Mouse (Mus musculus): ENCODE measurements around the gene Pigv. TPM values are rescaled to one million over a fixed set of nuclear protein-coding genes. Genes with fewer than 3 reads are reported as not detected.

Pigv gene
- polyA plus RNA-seq, 1 experiment from 2014 or later = 11.8 TPM

DNA sequence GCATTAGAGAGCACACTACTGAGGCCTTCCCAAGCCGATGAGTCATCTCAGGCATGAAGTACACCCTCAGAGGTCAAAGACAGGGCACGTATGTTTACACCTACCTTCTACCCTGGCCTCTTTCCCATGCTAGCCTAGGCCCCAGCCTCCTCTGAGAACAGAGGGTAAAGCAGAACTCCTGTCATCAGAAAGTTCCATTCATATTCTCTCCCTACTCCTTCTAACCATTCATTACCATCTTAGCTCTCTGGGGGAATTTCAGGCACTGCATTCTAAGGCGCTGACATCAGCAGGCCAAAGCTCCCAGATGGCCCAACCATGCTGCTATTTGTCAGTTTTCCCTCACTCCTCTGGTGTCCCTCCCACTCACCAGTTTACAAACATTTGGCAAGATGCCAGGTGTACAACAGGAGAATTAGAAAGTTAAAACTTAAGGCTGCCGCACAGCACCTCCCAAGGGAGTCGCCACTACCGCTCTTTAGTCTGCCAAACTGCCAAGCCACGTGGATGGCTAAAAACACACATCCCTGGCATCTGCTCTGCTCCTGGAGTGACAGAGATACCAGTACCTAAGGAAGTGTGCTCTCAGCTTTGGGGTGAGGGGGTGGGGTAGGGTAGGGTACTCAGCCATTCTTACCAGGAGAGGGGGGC, 16.1 kb upstream of the Pigv start:
- H3K9ac ChIP-seq = no peak overlapping the region
- H3K9me3 ChIP-seq (replicated peaks) = no peaks in the 10 kb centered on the region
- H3K4me2 ChIP-seq = no peak overlapping the region
- no peaks in the 10 kb centered on the region for H3K27me3 ChIP-seq
- peak overlapping the region; percentile 16; the same call in 1 of the 2 replicates for H3K27ac ChIP-seq
- ATAC-seq (replicated peaks; ENCODE audit: insufficient number of reproducible peaks, insufficient read depth, low FRiP score, low read depth) = peak; percentile 64
- 20% methylated on average over 7 of the region's 7 CpGs for WGBS
- H3K4me1 ChIP-seq (replicated peaks) = peaks cover 34% of the 10 kb centered on the region
- peaks cover 98% of the 10 kb centered on the region for H3K36me3 ChIP-seq
- H3K4me3 ChIP-seq = no peak overlapping the region

- 78% methylated on average over 5 of the region's 5 CpGs for WGBS
- Histone ChIP-seq H3K4me3 (no peak overlapping the region), H3K9ac (no peak overlapping the region), H3K4me1 (replicated peaks) (peaks cover 36% of the 10 kb centered on the region), H3K4me2 (no peak overlapping the region), H3K27ac (no peak overlapping the region), H3K27me3 (no peaks in the 10 kb centered on the region), H3K36me3 (peaks cover 95% of the 10 kb centered on the region), H3K9me3 (replicated peaks) (no peaks in the 10 kb centered on the region)
- ATAC-seq (replicated peaks; ENCODE audit: insufficient number of reproducible peaks, insufficient read depth, low FRiP score, low read depth) = no peak
These were observed 14.7 kb upstream of the Pigv start for GRCm38 (mm10) chr4:133687126-133687525.

GRCm38 (mm10) chr4:133686512-133686911, 14.1 kb upstream of the Pigv start:
- Histone ChIP-seq H3K4me3 (no peak overlapping the region), H3K9me3 (replicated peaks) (no peaks in the 10 kb centered on the region), H3K27ac (no peak overlapping the region), H3K9ac (no peak overlapping the region), H3K4me2 (no peak overlapping the region), H3K4me1 (replicated peaks) (peaks cover 43% of the 10 kb centered on the region), H3K36me3 (peaks cover 95% of the 10 kb centered on the region), H3K27me3 (no peaks in the 10 kb centered on the region)
- WGBS = 88% methylated on average over 11 of the region's 11 CpGs
- no peak for ATAC-seq (replicated peaks; ENCODE audit: insufficient number of reproducible peaks, insufficient read depth, low FRiP score, low read depth)

DNA sequence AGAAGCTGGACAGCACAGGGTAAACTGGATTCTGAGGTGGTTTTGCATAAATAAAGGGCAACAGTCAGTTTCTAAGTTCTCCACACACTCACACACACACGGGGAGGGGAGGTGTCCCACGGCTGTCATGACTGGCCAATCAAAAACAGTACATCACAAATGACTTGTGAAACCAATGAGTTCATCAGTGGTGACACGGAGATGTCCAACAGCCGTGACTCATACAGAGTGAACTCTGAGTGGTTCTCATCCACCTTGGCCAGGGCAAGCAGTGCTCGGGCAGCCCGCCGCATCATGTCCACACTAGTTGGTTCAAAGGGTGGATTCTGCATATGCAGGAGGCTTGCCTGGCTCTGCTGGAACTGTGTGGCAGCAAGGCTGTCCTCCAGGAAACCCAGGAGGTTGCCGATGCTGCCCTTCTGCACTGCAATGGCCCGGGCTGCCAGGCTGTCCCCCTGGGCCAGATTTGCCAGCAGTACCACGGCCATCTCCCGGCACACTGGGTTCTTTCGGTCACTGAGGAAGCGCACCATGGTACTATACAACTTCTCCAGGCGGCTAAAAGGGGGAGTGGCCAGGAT, 7.8 kb upstream of the Pigv start:
- no peak overlapping the region for H3K27ac ChIP-seq
- H3K36me3 ChIP-seq = peaks cover 53% of the 10 kb centered on the region
- no peaks in the 10 kb centered on the region for H3K9me3 ChIP-seq (replicated peaks)
- H3K9ac ChIP-seq = no peak overlapping the region
- H3K27me3 ChIP-seq = no peaks in the 10 kb centered on the region
- peaks cover 32% of the 10 kb centered on the region for H3K4me1 ChIP-seq (replicated peaks)
- 80% methylated on average over 14 of the region's 14 CpGs for WGBS
- no peak for ATAC-seq (replicated peaks; ENCODE audit: insufficient number of reproducible peaks, insufficient read depth, low FRiP score, low read depth)
- no peak overlapping the region for H3K4me2 ChIP-seq
- no peak overlapping the region for H3K4me3 ChIP-seq

DNA sequence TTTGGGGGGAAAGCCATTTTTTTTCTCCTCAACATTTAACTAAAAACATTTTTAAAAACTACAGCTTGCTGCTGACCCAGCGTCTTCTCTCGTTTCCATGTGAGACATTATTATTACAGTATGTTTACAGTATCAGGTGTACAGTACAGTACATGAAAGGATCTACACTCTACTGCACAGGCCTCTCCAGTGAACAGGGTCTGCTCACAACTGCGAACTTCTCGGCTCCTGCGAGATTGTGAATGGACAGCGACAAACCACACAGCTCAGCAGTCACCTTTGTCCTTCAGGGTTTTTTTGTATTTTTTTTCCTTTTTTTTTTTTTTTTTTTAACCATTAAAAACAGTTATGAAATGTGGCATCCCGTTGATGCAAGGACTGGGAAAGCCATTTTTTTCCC, 7.2 kb upstream of the Pigv start:
- Histone ChIP-seq H3K4me3 (no peak overlapping the region), H3K27me3 (no peaks in the 10 kb centered on the region), H3K36me3 (peaks cover 47% of the 10 kb centered on the region), H3K9me3 (replicated peaks) (no peaks in the 10 kb centered on the region), H3K4me2 (no peak overlapping the region), H3K9ac (no peak overlapping the region), H3K27ac (no peak overlapping the region), H3K4me1 (replicated peaks) (peaks cover 38% of the 10 kb centered on the region)
- no peak for ATAC-seq (replicated peaks; ENCODE audit: insufficient number of reproducible peaks, insufficient read depth, low FRiP score, low read depth)
- WGBS = 78% methylated on average over 7 of the region's 7 CpGs

GRCm38 (mm10) chr4:133677266-133677665, 4.8 kb upstream of the Pigv start:
- 64% methylated on average over 7 of the region's 7 CpGs for WGBS
- Histone ChIP-seq H3K9me3 (replicated peaks) (no peaks in the 10 kb centered on the region), H3K4me1 (replicated peaks) (peaks cover 51% of the 10 kb centered on the region), H3K36me3 (peaks cover 26% of the 10 kb centered on the region), H3K27me3 (no peaks in the 10 kb centered on the region), H3K9ac (no peak overlapping the region), H3K4me3 (no peak overlapping the region), H3K4me2 (no peak overlapping the region), H3K27ac (0 out of 2 replicates have a peak overlapping the region, but pooled peaks have one; percentile 99)
- no peak for ATAC-seq (replicated peaks; ENCODE audit: insufficient number of reproducible peaks, insufficient read depth, low FRiP score, low read depth)

DNA sequence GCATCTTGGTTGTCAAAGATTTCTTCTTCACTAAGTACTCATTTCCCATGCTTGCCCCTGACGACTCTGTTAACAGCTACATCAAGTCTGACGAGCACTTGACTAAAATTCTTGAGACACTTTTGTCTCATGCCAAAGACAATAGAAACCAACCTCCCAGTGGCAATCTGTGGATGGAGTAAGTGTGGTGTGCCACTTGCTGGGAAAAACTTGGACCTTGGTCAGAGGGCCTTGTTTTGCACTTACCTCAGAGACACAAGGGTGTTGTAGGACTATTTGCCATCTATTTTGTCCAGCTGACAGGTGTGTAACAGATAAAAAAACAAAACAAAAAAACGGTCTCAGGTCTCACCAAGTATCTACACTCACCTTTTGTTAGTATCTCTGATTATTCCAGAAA, 3.7 kb upstream of the Pigv start:
- H3K4me2 ChIP-seq = peak overlapping the region; percentile 45
- H3K27ac ChIP-seq = peak overlapping the region; percentile 99
- peaks cover 46% of the 10 kb centered on the region for H3K4me1 ChIP-seq (replicated peaks)
- WGBS = 21% methylated on average over 3 of the region's 3 CpGs
- no peaks in the 10 kb centered on the region for H3K9me3 ChIP-seq (replicated peaks)
- H3K4me3 ChIP-seq = no peak overlapping the region
- ATAC-seq (replicated peaks; ENCODE audit: insufficient number of reproducible peaks, insufficient read depth, low FRiP score, low read depth) = no peak
- H3K27me3 ChIP-seq = no peaks in the 10 kb centered on the region
- 0 out of 2 replicates have a peak overlapping the region, but pooled peaks have one; percentile 25 for H3K9ac ChIP-seq
- peaks cover 16% of the 10 kb centered on the region for H3K36me3 ChIP-seq

- Histone ChIP-seq H3K9me3 (replicated peaks) (no peaks in the 10 kb centered on the region), H3K36me3 (peaks cover 10% of the 10 kb centered on the region), H3K4me3 (no peak overlapping the region), H3K4me2 (peak overlapping the region; percentile 45), H3K27ac (peak overlapping the region; percentile 99), H3K27me3 (no peaks in the 10 kb centered on the region), H3K9ac (0 out of 2 replicates have a peak overlapping the region, but pooled peaks have one; percentile 25), H3K4me1 (replicated peaks) (peaks cover 50% of the 10 kb centered on the region)
- WGBS = 4% methylated on average over 5 of the region's 5 CpGs
- ATAC-seq (replicated peaks; ENCODE audit: insufficient number of reproducible peaks, insufficient read depth, low FRiP score, low read depth) = peak; percentile 33
These were observed 3.2 kb upstream of the Pigv start for GRCm38 (mm10) chr4:133675594-133676016.

- no peak for ATAC-seq (replicated peaks; ENCODE audit: insufficient number of reproducible peaks, insufficient read depth, low FRiP score, low read depth)
- peak overlapping the region; percentile 67; the same call in 1 of the 2 replicates for H3K4me3 ChIP-seq
- H3K9ac ChIP-seq = no peak overlapping the region
- peaks cover 3% of the 10 kb centered on the region; the same call in 1 of the 2 replicates for H3K36me3 ChIP-seq
- 53% methylated on average over 8 of the region's 8 CpGs for WGBS
- no peaks in the 10 kb centered on the region for H3K27me3 ChIP-seq
- H3K27ac ChIP-seq = peak overlapping the region; percentile 99
- no peaks in the 10 kb centered on the region for H3K9me3 ChIP-seq (replicated peaks)
- peak overlapping the region; percentile 68 for H3K4me2 ChIP-seq
- peaks cover 57% of the 10 kb centered on the region for H3K4me1 ChIP-seq (replicated peaks)
These were observed 1.9 kb upstream of the Pigv start for GRCm38 (mm10) chr4:133674331-133674695.

DNA sequence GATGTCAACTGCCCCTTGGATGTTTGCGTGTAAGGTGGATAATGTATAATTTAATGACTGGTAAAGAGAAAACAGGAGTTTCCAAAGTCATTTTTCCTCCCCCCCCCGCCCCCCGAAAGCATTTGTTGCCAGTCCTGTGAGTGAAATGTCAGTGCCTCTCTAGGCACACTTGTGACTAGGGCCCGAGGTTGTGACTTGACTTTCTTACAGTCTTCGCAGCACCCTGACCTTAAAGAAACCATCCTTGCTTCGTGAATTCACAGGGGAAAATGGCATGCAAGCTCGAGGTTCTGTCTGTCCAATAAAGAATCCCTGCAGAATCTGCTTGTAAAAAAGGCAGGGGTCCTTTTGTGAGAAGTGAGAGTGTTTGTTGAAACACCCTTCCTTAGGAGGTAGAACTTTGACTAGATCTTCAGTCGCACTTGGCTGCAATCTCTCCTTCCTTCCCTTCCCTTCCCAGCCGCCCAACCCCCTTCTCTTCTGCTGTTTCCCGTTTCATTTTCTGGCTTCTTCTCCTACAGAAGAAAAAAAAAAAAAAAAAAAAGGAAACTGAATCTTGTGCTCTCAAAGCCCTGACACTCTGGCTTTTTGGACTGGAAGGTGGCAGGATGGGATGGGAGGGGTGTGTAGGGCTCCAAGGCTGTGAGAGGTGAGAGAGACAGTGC, 1.4 kb upstream of the Pigv start:
- Histone ChIP-seq H3K4me3 (peak overlapping the region; percentile 67), H3K4me2 (peak overlapping the region; percentile 68), H3K4me1 (replicated peaks) (peaks cover 57% of the 10 kb centered on the region), H3K9ac (no peak overlapping the region), H3K9me3 (replicated peaks) (no peaks in the 10 kb centered on the region), H3K27me3 (no peaks in the 10 kb centered on the region), H3K27ac (peak overlapping the region; percentile 99), H3K36me3 (no peaks in the 10 kb centered on the region)
- 20% methylated on average over 10 of the region's 10 CpGs for WGBS
- no peak for ATAC-seq (replicated peaks; ENCODE audit: insufficient number of reproducible peaks, insufficient read depth, low FRiP score, low read depth)

- ATAC-seq (replicated peaks; ENCODE audit: insufficient number of reproducible peaks, insufficient read depth, low FRiP score, low read depth) = no peak; the same call in 1 of the 2 replicates
- WGBS = 2% methylated on average over 24 of the region's 24 CpGs
- Histone ChIP-seq H3K4me2 (peak overlapping the region; percentile 68), H3K4me1 (replicated peaks) (peaks cover 57% of the 10 kb centered on the region), H3K4me3 (peak overlapping the region; percentile 67), H3K27ac (peak overlapping the region; percentile 99), H3K9ac (peak overlapping the region; percentile 80), H3K36me3 (no peaks in the 10 kb centered on the region), H3K27me3 (no peaks in the 10 kb centered on the region), H3K9me3 (replicated peaks) (no peaks in the 10 kb centered on the region)
These were observed 599 bp upstream of the Pigv start for GRCm38 (mm10) chr4:133672845-133673647.

All from heart, embryonic 15.5 days (tissue).